Mouse (Mus musculus) heart, adult 18-20 months (tissue): Measurements from ENCODE around the gene Prss46. TPM values are rescaled to one million over a fixed set of nuclear protein-coding genes. Genes with fewer than 3 reads are reported as not detected.

Source experiments
- DNase-seq, 2 experiments: peaks; one replicate each; pipeline ENCODE4 v3.0.0; 2021 to 2022; ENCODE audit warnings: mixed read lengths in 1 of 2
- total RNA-seq, 2 experiments: library from RNA; stranded (reverse); gene quantifications; 2 replicates each; pipeline ENCODE4 v1.2.3; 2021

Prss46 gene
- total RNA-seq, 2 experiments from 2014 or later = not detected

- DNase-seq = no peak
Observed at GRCm38 (mm10) chr9:110896595-110896994, 52.3 kb downstream of the Prss46 start.

GRCm38 (mm10) chr9:110899451-110900008 is 55.2 kb downstream of the Prss46 start:
- DNase-seq = no peak

- no peak for DNase-seq
Observed at GRCm38 (mm10) chr9:110901204-110901603, 56.9 kb downstream of the Prss46 start.

GRCm38 (mm10) chr9:110902271-110902670 is 58.0 kb downstream of the Prss46 start:
- no peak for DNase-seq

Other genes starting within 250 kb of the Prss46 start
- gene Nradd, start 220.1 kb upstream of the Prss46 start, total RNA-seq = 1 to 10 TPM; 1.4 to 2.0 TPM
- gene Nbeal2, start 190.3 kb upstream of the Prss46 start, total RNA-seq = 1 to 10 TPM; 6.8 to 7.6 TPM
- 10 to 100 TPM; 57.3 to 61.5 TPM for gene Ccdc12, start 188.0 kb upstream of the Prss46 start, total RNA-seq
- over 10,000 TPM; 10,039 to 12,689 TPM for gene Myl3, start 102.6 kb upstream of the Prss46 start, total RNA-seq
- gene Pth1r, start 97.4 kb upstream of the Prss46 start, total RNA-seq = 1 to 10 TPM; 4.6 to 6.3 TPM
- gene Prss42, start 46.3 kb upstream of the Prss46 start, total RNA-seq = not detected
- not detected for gene Prss44, start 30.5 kb upstream of the Prss46 start, total RNA-seq
- not detected for gene Prss43, start 17.8 kb upstream of the Prss46 start, total RNA-seq
- not detected for gene Prss45, start 9.9 kb upstream of the Prss46 start, total RNA-seq
- not detected for gene Prss50, start 13.5 kb downstream of the Prss46 start, total RNA-seq
- 10 to 100 TPM; 13.2 to 14.8 TPM for gene Als2cl, start 35.4 kb downstream of the Prss46 start, total RNA-seq
- 1 to 10 TPM; 1.5 to 2.1 TPM for gene Tmie, start 35.6 kb downstream of the Prss46 start, total RNA-seq
- gene Fam240a, start 72.4 kb downstream of the Prss46 start, total RNA-seq = not detected
- not detected for gene Tdgf1, start 101.7 kb downstream of the Prss46 start, total RNA-seq
- gene Lrrc2, start 107.0 kb downstream of the Prss46 start, total RNA-seq = 100 to 1,000 TPM; 239 to 298 TPM
- 1 to 10 TPM; 2.9 to 3.8 TPM for gene Rtp3, start 146.1 kb downstream of the Prss46 start, total RNA-seq
- gene Ltf, start 174.8 kb downstream of the Prss46 start, total RNA-seq = 1 to 10 TPM in 1 of 2 experiments, under 1 TPM in 1; 0.10 to 9.8 TPM
- 1 to 10 TPM; 6.3 to 9.1 TPM for gene Ccrl2, start 213.0 kb downstream of the Prss46 start, total RNA-seq